Mouse (Mus musculus) cerebellum, adult 11 months (tissue): ENCODE data around the gene Clcnka.

Experiments used
- DNase-seq: peaks from one replicate; pipeline ENCODE4 v3.0.0; 2022

Clcnka gene

GRCm38 (mm10) chr4:141367997-141368791 is 30.3 kb downstream of the Clcnka start, which contains the start of gene Fam131c:
TSS of gene Fam131c (plus strand) at chr4:141368220.
- no peak for DNase-seq

- no peak for DNase-seq
Observed at GRCm38 (mm10) chr4:141365876-141366275, 32.6 kb downstream of the Clcnka start.

- DNase-seq: no peak
Observed at GRCm38 (mm10) chr4:141365126-141365525, 33.4 kb downstream of the Clcnka start.

- peak; percentile 60 for DNase-seq
Observed at GRCm38 (mm10) chr4:141362937-141363548, 35.5 kb downstream of the Clcnka start.

GRCm38 (mm10) chr4:141360846-141361245 is 37.7 kb downstream of the Clcnka start:
- DNase-seq: no peak

- no peak for DNase-seq
Observed at GRCm38 (mm10) chr4:141359222-141359621, 39.3 kb downstream of the Clcnka start.

GRCm38 (mm10) chr4:141357811-141358210 is 40.7 kb downstream of the Clcnka start:
- DNase-seq: no peak

GRCm38 (mm10) chr4:141353868-141354267 is 44.7 kb downstream of the Clcnka start:
- DNase-seq: no peak

- DNase-seq: no peak
Observed at GRCm38 (mm10) chr4:141352986-141353385, 45.5 kb downstream of the Clcnka start.

- DNase-seq: no peak
Observed at GRCm38 (mm10) chr4:141351972-141352371, 46.6 kb downstream of the Clcnka start.

GRCm38 (mm10) chr4:141350015-141350414 is 48.5 kb downstream of the Clcnka start:
- no peak for DNase-seq

- no peak for DNase-seq
Observed at GRCm38 (mm10) chr4:141348616-141349015, 49.9 kb downstream of the Clcnka start.

- no peak for DNase-seq
Observed at GRCm38 (mm10) chr4:141347365-141347797, 51.1 kb downstream of the Clcnka start.

GRCm38 (mm10) chr4:141345219-141345618 is 53.3 kb downstream of the Clcnka start:
- no peak for DNase-seq

- no peak for DNase-seq
Observed at GRCm38 (mm10) chr4:141343515-141343914, 55.0 kb downstream of the Clcnka start.

GRCm38 (mm10) chr4:141341477-141341876 is 57.0 kb downstream of the Clcnka start:
- no peak for DNase-seq

- no peak for DNase-seq
Observed at GRCm38 (mm10) chr4:141338853-141339252, 59.7 kb downstream of the Clcnka start.

GRCm38 (mm10) chr4:141337986-141338385 is 60.5 kb downstream of the Clcnka start:
- DNase-seq: no peak

GRCm38 (mm10) chr4:141336196-141336595 is 62.3 kb downstream of the Clcnka start:
- DNase-seq: no peak

GRCm38 (mm10) chr4:141335263-141335796 is 63.2 kb downstream of the Clcnka start:
- no peak for DNase-seq

GRCm38 (mm10) chr4:141334695-141335094 is 63.8 kb downstream of the Clcnka start:
- DNase-seq: no peak
